Mouse (Mus musculus): ENCODE data around the gene 4931409K22Rik.

Gene 4931409K22Rik

GRCm38 (mm10) chr5:24539571-24540296, 16.9 kb downstream of the 4931409K22Rik start:
- DNase-seq: no peak

GRCm38 (mm10) chr5:24537618-24538017, 19.0 kb downstream of the 4931409K22Rik start:
- DNase-seq: no peak

GRCm38 (mm10) chr5:24536511-24536910, 20.1 kb downstream of the 4931409K22Rik start:
- DNase-seq: no peak

- DNase-seq: no peak
These were observed 20.9 kb downstream of the 4931409K22Rik start for GRCm38 (mm10) chr5:24535731-24536130.

- DNase-seq: no peak
These were observed 22.3 kb downstream of the 4931409K22Rik start for GRCm38 (mm10) chr5:24534292-24534691.

- no peak for DNase-seq
These were observed 23.2 kb downstream of the 4931409K22Rik start for GRCm38 (mm10) chr5:24533391-24533790.

GRCm38 (mm10) chr5:24530042-24530689, 26.4 kb downstream of the 4931409K22Rik start:
- peak; percentile 94 for DNase-seq

GRCm38 (mm10) chr5:24527780-24528179, 28.8 kb downstream of the 4931409K22Rik start:
- DNase-seq: no peak

GRCm38 (mm10) chr5:24526889-24527230, 29.7 kb downstream of the 4931409K22Rik start, which contains the start of gene Gbx1:
Gene Gbx1, minus strand, starts transcription at chr5:24527202.
- no peak for DNase-seq

GRCm38 (mm10) chr5:24526190-24526888, 30.3 kb downstream of the 4931409K22Rik start:
- DNase-seq: no peak

- no peak for DNase-seq
These were observed 31.0 kb downstream of the 4931409K22Rik start for GRCm38 (mm10) chr5:24525360-24526189.

- no peak for DNase-seq
These were observed 32.1 kb downstream of the 4931409K22Rik start for GRCm38 (mm10) chr5:24524522-24524921.

- DNase-seq: no peak
These were observed 32.8 kb downstream of the 4931409K22Rik start for GRCm38 (mm10) chr5:24523806-24524205.

- no peak for DNase-seq
These were observed 35.2 kb downstream of the 4931409K22Rik start for GRCm38 (mm10) chr5:24521366-24521765.

GRCm38 (mm10) chr5:24512271-24512670, 44.3 kb downstream of the 4931409K22Rik start:
- DNase-seq: no peak

GRCm38 (mm10) chr5:24510635-24511034, 46.0 kb downstream of the 4931409K22Rik start:
- DNase-seq: no peak

- no peak for DNase-seq
These were observed 48.2 kb downstream of the 4931409K22Rik start for GRCm38 (mm10) chr5:24508406-24508805.

- DNase-seq: no peak
These were observed 51.1 kb downstream of the 4931409K22Rik start for GRCm38 (mm10) chr5:24505513-24505912.

- no peak for DNase-seq
These were observed 53.8 kb downstream of the 4931409K22Rik start for GRCm38 (mm10) chr5:24502786-24503185.

- DNase-seq: no peak
These were observed 55.8 kb downstream of the 4931409K22Rik start for GRCm38 (mm10) chr5:24500851-24501250.

- no peak for DNase-seq
These were observed 57.5 kb downstream of the 4931409K22Rik start for GRCm38 (mm10) chr5:24499113-24499512.

GRCm38 (mm10) chr5:24497526-24497925, 59.1 kb downstream of the 4931409K22Rik start:
- DNase-seq: no peak

GRCm38 (mm10) chr5:24496756-24497155, 59.9 kb downstream of the 4931409K22Rik start:
- no peak for DNase-seq
